Mouse (Mus musculus) adrenal gland, adult 2 months (tissue): ENCODE measurements around the gene Mtfr1l. TPM values are rescaled to one million over a fixed set of nuclear protein-coding genes. Genes with fewer than 3 reads are reported as not detected.
"Not testable (repeated sequence)": the region's sequence is repeated elsewhere in the genome, so short reads cannot be mapped to it uniquely, and the experiment has no call there.

Source experiments
- DNase-seq: peaks from one replicate; pipeline ENCODE4 v3.0.0; 2021
- polyA plus RNA-seq: library from polyadenylated mRNA; depleted of rRNA; stranded (reverse); fragments of >200 nt; gene quantifications from 2 replicates; pipeline ENCODE4 v1.2.3, GENCODE M21; 2012
- total RNA-seq, 2 experiments: library from RNA; stranded (reverse); gene quantifications; 2 replicates each; pipeline ENCODE4 v1.2.3; 2021

Gene Mtfr1l
- total and polyA plus RNA-seq, 3 experiments = 98.8 to 147 (median 124) TPM

- peak; percentile 81 for DNase-seq
These were observed 18.2 kb downstream of the Mtfr1l start for GRCm38 (mm10) chr4:134516981-134517380.

GRCm38 (mm10) chr4:134515614-134516013 lies 19.6 kb downstream of the Mtfr1l start:
- peak; percentile 43 for DNase-seq

- DNase-seq = peak; percentile 64
These were observed 20.8 kb downstream of the Mtfr1l start for GRCm38 (mm10) chr4:134514309-134514930.

- DNase-seq = peak; percentile 86
These were observed 22.4 kb downstream of the Mtfr1l start for GRCm38 (mm10) chr4:134512798-134513197.

- DNase-seq = no peak
These were observed 23.5 kb downstream of the Mtfr1l start for GRCm38 (mm10) chr4:134511730-134512129.

- peak; percentile 93 for DNase-seq
These were observed 24.3 kb downstream of the Mtfr1l start, which contains the start of gene Aunip for GRCm38 (mm10) chr4:134510845-134511411. TSS of gene Aunip (plus strand) at chr4:134510999.

GRCm38 (mm10) chr4:134510396-134510795 lies 24.8 kb downstream of the Mtfr1l start:
- no peak for DNase-seq

GRCm38 (mm10) chr4:134506713-134507112 lies 28.5 kb downstream of the Mtfr1l start:
- DNase-seq = no peak

GRCm38 (mm10) chr4:134505966-134506594 lies 29.1 kb downstream of the Mtfr1l start:
- DNase-seq = no peak

- no peak for DNase-seq
These were observed 29.8 kb downstream of the Mtfr1l start for GRCm38 (mm10) chr4:134505303-134505789.

- no peak for DNase-seq
These were observed 31.4 kb downstream of the Mtfr1l start for GRCm38 (mm10) chr4:134503686-134504357.

- no peak for DNase-seq
These were observed 34.1 kb downstream of the Mtfr1l start for GRCm38 (mm10) chr4:134501095-134501494.

- peak; percentile 58 for DNase-seq
These were observed 36.2 kb downstream of the Mtfr1l start for GRCm38 (mm10) chr4:134498983-134499382.

GRCm38 (mm10) chr4:134497986-134498731 lies 37.0 kb downstream of the Mtfr1l start:
- peak; percentile 73 for DNase-seq

- no peak for DNase-seq
These were observed 38.0 kb downstream of the Mtfr1l start for GRCm38 (mm10) chr4:134497223-134497622.

GRCm38 (mm10) chr4:134496595-134497210 lies 38.5 kb downstream of the Mtfr1l start, which contains the start of gene Paqr7:
TSS of gene Paqr7 (plus strand) at chr4:134496697.
- peak; percentile 93 for DNase-seq

GRCm38 (mm10) chr4:134495546-134495923 lies 39.7 kb downstream of the Mtfr1l start:
- DNase-seq = no peak

- peak; percentile 79 for DNase-seq
These were observed 40.2 kb downstream of the Mtfr1l start for GRCm38 (mm10) chr4:134494780-134495545.

GRCm38 (mm10) chr4:134494161-134494560 lies 41.0 kb downstream of the Mtfr1l start:
- not testable (repeated sequence) for DNase-seq

GRCm38 (mm10) chr4:134491716-134492115 lies 43.5 kb downstream of the Mtfr1l start:
- no peak for DNase-seq
